Mouse (Mus musculus): ENCODE data around the gene Slc22a16.

- TF ChIP-seq ZC3H11A (IDR thresholded peaks at IDR 0.05; ENCODE audit: borderline replicate concordance, low read depth, low read length) (no peak), CHD2 (IDR thresholded peaks at IDR 0.05; ENCODE audit: low read depth, low read length) (no peak), HCFC1 (IDR thresholded peaks at IDR 0.05; ENCODE audit: borderline replicate concordance, insufficient read depth, low read length) (no peak), ZNF384 (IDR thresholded peaks at IDR 0.05; ENCODE audit: low read depth, low read length) (no peak)
These were observed 44.5 kb upstream of the Slc22a16 start for GRCm38 (mm10) chr10:40525616-40526155.

All from ES-E14 (cell line).